Mouse (Mus musculus): ENCODE results near the gene Runx2. TPM values are rescaled to one million over a fixed set of nuclear protein-coding genes. Genes with fewer than 3 reads are reported as not detected.

Runx2 gene
- polyA plus RNA-seq, 1 experiment from 2014 or later: 0.52 TPM

DNA sequence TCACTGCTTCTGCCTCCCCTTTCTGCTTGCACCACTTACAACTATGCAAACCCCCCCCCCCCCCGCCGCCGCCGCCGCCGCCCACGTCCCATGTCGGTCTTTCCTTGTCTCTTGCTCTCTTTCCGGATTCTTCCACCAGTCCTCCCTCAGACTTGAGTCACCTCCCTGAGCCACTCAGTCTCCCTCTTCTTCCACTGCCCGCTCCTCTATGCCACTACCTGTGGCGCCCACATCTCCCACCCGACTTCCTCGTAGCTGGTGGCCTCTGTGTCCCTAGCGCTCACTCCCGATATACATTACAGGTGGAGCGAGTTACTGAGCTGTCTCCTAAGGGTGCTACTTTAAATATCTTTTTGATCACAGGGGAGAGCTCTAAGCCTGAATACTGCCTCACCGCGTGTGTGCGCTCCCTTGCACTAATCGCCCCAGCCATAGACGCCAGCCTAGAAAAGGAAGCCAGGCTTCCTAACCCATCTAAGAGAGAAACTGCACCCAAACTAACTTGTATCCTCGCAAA, 76.4 kb downstream of the Runx2 start:
- no peaks in the 10 kb centered on the region for H3K36me3 ChIP-seq (replicated peaks; ENCODE audit: control insufficient read depth, insufficient read depth)
- WGBS: 2% methylated on average over 15 of the region's 22 CpGs
- no peak overlapping the region for H3K27ac ChIP-seq
- H3K27me3 ChIP-seq (ENCODE audit: control insufficient read depth, insufficient read depth, low read length): peaks cover 74% of the 10 kb centered on the region
- H3K4me3 ChIP-seq (replicated peaks; ENCODE audit: low read length): no peak overlapping the region; the same call in 1 of the 2 replicates
- no peaks in the 10 kb centered on the region for H3K9me3 ChIP-seq (ENCODE audit: control insufficient read depth, low read length)
- ATAC-seq (ENCODE audit: low FRiP score) (no peak), DNase-seq (ENCODE audit: low spot score) (no peak)
- peaks cover 14% of the 10 kb centered on the region; the same call in 1 of the 2 replicates for H3K4me1 ChIP-seq (replicated peaks; ENCODE audit: control insufficient read depth, insufficient read depth, low read length)
- H3K4me2 ChIP-seq (replicated peaks): no peak overlapping the region; the same call in 1 of the 2 replicates
- no peak overlapping the region for H3K9ac ChIP-seq

DNA sequence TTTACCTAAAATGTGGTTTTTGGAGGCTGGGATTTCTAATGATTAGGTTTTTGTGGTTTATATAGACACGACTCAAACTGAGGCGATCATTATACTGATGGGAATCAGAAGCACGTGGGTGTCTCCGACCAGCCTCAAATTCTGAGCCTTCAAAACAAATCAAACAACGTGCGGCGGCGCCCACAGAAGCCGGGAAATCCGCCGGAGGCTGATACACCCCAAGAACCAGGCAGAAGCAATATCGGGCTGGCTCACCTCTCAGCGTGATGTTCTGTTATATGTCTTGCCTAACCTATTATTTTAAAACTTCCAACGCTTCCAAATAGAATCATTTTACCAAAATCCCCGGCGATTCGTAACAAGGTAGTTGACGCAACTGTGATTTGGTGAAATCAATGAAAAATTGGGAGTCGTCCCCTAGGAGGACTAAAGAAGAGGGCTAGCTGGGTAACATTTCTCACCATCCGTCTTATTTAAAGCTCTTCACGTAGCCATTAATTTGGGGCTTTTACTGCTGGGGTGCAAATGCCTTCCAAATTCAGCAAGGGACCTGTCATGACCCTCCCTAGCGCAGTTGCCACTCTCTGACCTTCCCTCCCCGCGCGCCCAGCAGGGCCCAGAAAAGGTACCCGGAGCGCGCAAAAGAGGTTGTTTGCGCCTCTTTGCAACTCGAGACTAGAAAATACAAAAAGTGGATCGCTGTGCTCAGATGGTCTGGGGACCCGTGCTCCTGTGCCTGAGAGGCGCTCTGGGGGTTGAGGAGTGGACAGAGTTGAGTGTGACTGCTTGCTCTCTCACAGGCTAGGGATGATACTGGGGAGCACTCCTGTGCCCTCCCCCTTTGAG, 77.1 kb downstream of the Runx2 start:
- Histone ChIP-seq H3K4me3 (replicated peaks; ENCODE audit: low read length) (no peak overlapping the region; the same call in 1 of the 2 replicates), H3K36me3 (replicated peaks; ENCODE audit: control insufficient read depth, insufficient read depth) (no peaks in the 10 kb centered on the region), H3K4me2 (replicated peaks) (peak overlapping the region; percentile 97; the same call in 1 of the 2 replicates), H3K27me3 (ENCODE audit: control insufficient read depth, insufficient read depth, low read length) (peaks cover 80% of the 10 kb centered on the region), H3K9me3 (ENCODE audit: control insufficient read depth, low read length) (no peaks in the 10 kb centered on the region), H3K27ac (no peak overlapping the region), H3K4me1 (replicated peaks; ENCODE audit: control insufficient read depth, insufficient read depth, low read length) (peaks cover 14% of the 10 kb centered on the region; the same call in 1 of the 2 replicates), H3K9ac (no peak overlapping the region)
- DNase-seq (ENCODE audit: low spot score) (no peak), ATAC-seq (ENCODE audit: low FRiP score) (no peak)
- WGBS: under 1% methylated on average over 33 of the region's 33 CpGs

DNA sequence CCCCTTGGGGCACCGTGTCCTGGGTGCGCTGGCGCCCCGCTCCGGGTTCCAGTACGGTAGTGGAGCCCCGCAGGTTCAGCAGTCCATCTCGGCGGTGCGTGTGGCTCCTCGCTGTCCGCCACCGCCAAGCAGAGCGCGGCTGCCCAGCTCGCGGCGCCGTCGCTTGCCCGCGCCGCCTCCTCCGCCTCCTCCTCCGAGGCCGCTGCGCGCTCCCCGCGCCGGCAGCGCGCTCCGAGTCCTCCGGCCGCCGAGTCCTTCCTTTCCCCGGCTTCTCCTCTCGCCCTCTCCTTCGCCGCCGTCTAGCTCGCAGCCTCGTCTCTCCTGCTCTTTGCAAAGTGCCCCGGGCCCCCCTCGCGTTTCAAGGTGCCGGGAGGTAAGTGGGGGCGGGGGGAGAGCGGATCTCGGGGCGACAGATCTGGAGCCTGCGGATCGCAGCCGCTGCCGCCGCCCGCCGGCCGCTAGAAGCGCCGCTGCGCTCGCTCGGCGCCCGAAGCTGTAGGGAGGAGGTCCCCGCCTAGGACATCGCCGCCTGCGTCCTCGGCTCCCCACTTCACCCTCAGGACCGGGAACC, 78.5 kb downstream of the Runx2 start:
- Histone ChIP-seq H3K27ac (no peak overlapping the region), H3K4me3 (replicated peaks; ENCODE audit: low read length) (peak overlapping the region; percentile 65), H3K9me3 (ENCODE audit: control insufficient read depth, low read length) (no peaks in the 10 kb centered on the region), H3K27me3 (ENCODE audit: control insufficient read depth, insufficient read depth, low read length) (peaks cover 89% of the 10 kb centered on the region), H3K4me1 (replicated peaks; ENCODE audit: control insufficient read depth, insufficient read depth, low read length) (peaks cover 14% of the 10 kb centered on the region; the same call in 1 of the 2 replicates), H3K36me3 (replicated peaks; ENCODE audit: control insufficient read depth, insufficient read depth) (no peaks in the 10 kb centered on the region), H3K9ac (peak overlapping the region; percentile 59), H3K4me2 (replicated peaks) (peak overlapping the region; percentile 97)
- ATAC-seq (ENCODE audit: low FRiP score): peak; percentile 86
- peak; percentile 69 for DNase-seq (ENCODE audit: low spot score)
- under 1% methylated on average over 62 of the region's 73 CpGs for WGBS

DNA sequence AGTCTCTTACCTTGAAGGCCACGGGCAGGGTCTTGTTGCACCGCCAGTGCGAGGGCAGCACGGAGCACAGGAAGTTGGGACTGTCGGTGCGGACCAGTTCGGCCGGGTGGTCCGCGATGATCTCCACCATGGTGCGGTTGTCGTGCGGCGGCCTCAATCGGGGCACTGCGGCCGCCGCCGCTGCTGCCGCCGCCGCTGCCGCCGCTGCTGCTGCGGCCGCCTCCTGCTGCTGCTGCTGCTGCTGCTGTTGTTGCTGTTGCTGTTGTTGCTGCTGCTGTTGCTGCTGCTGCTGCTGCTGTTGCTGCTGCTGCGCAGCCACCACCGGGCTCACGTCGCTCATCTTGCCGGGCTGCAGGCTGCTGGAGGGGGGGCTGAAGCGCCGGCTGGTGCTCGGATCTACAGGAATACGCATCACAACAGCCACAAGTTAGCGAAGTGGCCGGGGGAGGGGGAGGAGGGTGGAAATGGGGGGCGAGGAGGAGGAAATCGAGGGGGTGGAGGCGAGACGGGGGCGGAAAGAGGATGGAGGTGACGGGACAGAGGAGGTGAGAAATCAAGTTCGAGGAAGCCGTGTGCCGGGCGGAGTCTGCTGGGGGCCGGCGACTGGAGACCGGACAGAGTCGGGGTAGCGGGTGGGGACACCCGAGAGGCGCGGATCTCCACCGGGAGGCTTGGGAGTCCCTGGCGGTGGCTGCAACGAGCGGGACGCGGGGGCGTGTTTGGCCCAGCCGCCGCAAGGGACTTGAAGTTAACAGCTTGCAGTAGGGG, 79.2 kb downstream of the Runx2 start:
- Histone ChIP-seq H3K9me3 (ENCODE audit: control insufficient read depth, low read length) (no peaks in the 10 kb centered on the region), H3K36me3 (replicated peaks; ENCODE audit: control insufficient read depth, insufficient read depth) (no peaks in the 10 kb centered on the region), H3K4me1 (replicated peaks; ENCODE audit: control insufficient read depth, insufficient read depth, low read length) (peaks cover 14% of the 10 kb centered on the region; the same call in 1 of the 2 replicates), H3K4me2 (replicated peaks) (peak overlapping the region; percentile 97), H3K4me3 (replicated peaks; ENCODE audit: low read length) (peak overlapping the region; percentile 65), H3K9ac (peak overlapping the region; percentile 59), H3K27me3 (ENCODE audit: control insufficient read depth, insufficient read depth, low read length) (peaks cover 89% of the 10 kb centered on the region), H3K27ac (no peak overlapping the region)
- no peak for DNase-seq (ENCODE audit: low spot score)
- under 1% methylated on average over 53 of the region's 64 CpGs for WGBS
- ATAC-seq (ENCODE audit: low FRiP score): peak; percentile 46

DNA sequence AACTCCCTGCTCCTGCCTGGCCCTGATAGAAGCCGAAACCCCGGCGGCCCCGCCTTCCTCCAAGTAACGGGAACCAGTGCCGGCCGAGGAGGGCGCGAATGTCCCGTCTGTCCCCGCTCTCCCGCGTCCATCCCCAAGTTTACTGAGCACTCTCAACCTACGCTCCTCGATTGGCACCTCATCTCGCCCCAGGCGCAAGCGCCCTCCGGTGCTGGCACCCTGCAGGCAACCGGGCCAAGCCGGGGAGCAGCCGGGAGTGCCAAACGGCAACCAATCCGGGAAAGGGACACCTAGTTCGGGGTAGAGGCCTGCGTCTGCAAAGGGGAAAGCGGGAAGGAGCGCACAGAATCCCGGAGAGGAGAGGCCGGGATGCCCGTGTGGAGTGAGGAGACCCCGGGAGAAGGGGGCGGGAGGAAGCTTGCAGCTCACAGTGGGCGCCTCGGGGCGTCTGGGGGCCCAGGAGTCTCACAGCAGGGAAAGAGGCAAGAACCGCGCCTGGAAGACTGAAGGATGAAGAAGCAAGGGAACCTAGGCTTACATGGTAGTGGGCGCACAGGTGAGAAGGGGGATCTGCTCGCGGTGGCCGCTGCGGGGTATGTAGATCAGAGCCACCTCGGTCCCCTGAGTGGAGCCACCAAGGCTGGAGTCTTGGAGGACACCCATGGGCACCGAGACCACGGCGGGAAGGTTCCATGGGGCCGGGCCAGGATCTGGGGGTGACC, 79.9 kb downstream of the Runx2 start:
- H3K4me3 ChIP-seq (replicated peaks; ENCODE audit: low read length): peak overlapping the region; percentile 65
- peak overlapping the region; percentile 97 for H3K4me2 ChIP-seq (replicated peaks)
- no peaks in the 10 kb centered on the region for H3K9me3 ChIP-seq (ENCODE audit: control insufficient read depth, low read length)
- peaks cover 87% of the 10 kb centered on the region for H3K27me3 ChIP-seq (ENCODE audit: control insufficient read depth, insufficient read depth, low read length)
- H3K4me1 ChIP-seq (replicated peaks; ENCODE audit: control insufficient read depth, insufficient read depth, low read length): peaks cover 14% of the 10 kb centered on the region; the same call in 1 of the 2 replicates
- peak overlapping the region; percentile 59; the same call in 1 of the 2 replicates for H3K9ac ChIP-seq
- DNase-seq (ENCODE audit: low spot score) (no peak), ATAC-seq (ENCODE audit: low FRiP score) (peak; percentile 49; the same call in 1 of the 2 replicates)
- H3K27ac ChIP-seq: no peak overlapping the region
- under 1% methylated on average over 48 of the region's 48 CpGs for WGBS
- no peaks in the 10 kb centered on the region for H3K36me3 ChIP-seq (replicated peaks; ENCODE audit: control insufficient read depth, insufficient read depth)

DNA sequence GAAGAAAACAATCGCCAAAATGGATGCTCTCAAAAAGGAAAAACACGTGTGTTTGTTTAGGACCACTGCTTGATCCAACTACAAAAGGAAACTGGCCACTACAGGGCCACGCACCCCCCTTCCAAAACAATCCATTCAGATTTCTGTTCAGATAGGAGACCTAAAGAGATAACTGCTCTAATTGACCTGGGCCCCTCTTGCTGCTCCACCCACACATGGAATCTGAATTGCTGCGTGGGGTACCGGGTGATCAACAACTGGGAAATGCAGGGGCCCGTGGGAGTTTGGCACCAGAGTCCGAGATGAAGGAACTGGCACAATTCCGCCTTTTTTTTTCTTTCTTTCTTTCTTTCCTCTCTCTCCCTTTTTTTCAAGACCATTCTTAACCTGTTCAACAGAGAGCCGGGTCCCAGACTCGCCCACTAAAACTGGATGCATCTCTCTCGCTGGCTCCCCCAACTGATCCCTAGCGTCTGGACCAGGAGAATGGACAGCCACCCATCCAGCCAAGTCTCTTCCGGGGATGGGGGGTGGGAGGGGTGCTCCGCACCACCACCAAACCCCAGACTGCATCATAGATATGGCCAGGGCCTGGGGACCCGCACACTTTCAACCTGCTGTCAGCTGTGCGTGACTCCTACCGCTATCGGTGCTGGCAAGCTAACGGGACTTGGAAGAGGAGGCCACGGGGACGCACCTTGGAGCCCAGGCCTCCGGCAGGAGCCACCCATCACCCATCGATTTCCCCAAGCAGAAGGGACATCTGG, 80.9 kb downstream of the Runx2 start:
- peaks cover 14% of the 10 kb centered on the region; the same call in 1 of the 2 replicates for H3K4me1 ChIP-seq (replicated peaks; ENCODE audit: control insufficient read depth, insufficient read depth, low read length)
- H3K36me3 ChIP-seq (replicated peaks; ENCODE audit: control insufficient read depth, insufficient read depth): no peaks in the 10 kb centered on the region
- no peak for ATAC-seq (ENCODE audit: low FRiP score)
- peak overlapping the region; percentile 97 for H3K4me2 ChIP-seq (replicated peaks)
- H3K27ac ChIP-seq: no peak overlapping the region
- DNase-seq (ENCODE audit: low spot score): no peak
- 1% methylated on average over 23 of the region's 23 CpGs for WGBS
- H3K9ac ChIP-seq: no peak overlapping the region
- H3K4me3 ChIP-seq (replicated peaks; ENCODE audit: low read length): peak overlapping the region; percentile 65
- peaks cover 78% of the 10 kb centered on the region for H3K27me3 ChIP-seq (ENCODE audit: control insufficient read depth, insufficient read depth, low read length)
- no peaks in the 10 kb centered on the region for H3K9me3 ChIP-seq (ENCODE audit: control insufficient read depth, low read length)

DNA sequence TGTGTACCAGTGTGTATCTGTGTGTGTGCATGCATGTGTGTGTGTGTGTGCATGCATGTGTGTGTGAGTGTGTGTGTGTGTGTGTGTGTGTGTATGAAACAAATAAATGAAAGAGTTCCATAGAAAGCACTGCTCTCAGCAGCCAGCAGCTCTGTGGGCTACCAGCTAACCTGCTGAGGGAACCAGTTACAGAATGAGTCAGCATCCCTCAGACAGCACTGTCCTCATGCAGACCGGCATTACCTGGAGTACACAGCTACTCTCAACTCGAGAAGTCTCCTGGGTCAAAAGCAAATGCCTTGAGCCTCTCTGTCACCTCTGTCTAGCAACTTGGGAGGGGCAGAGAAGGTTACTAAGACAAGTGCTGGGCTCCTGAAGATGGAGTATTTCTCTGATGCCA, 86.1 kb downstream of the Runx2 start:
- ATAC-seq (ENCODE audit: low FRiP score): no peak
- H3K27ac ChIP-seq: no peak overlapping the region
- no peaks in the 10 kb centered on the region for H3K4me1 ChIP-seq (replicated peaks; ENCODE audit: control insufficient read depth, insufficient read depth, low read length)
- H3K36me3 ChIP-seq (replicated peaks; ENCODE audit: control insufficient read depth, insufficient read depth): no peaks in the 10 kb centered on the region
- H3K9me3 ChIP-seq (ENCODE audit: control insufficient read depth, low read length): no peaks in the 10 kb centered on the region
- H3K4me2 ChIP-seq (replicated peaks): no peak overlapping the region
- peaks cover 28% of the 10 kb centered on the region for H3K27me3 ChIP-seq (ENCODE audit: control insufficient read depth, insufficient read depth, low read length)
- 38% methylated on average over 2 of the region's 2 CpGs for WGBS
- no peak overlapping the region for H3K4me3 ChIP-seq (replicated peaks; ENCODE audit: low read length)
- H3K9ac ChIP-seq: no peak overlapping the region
- no peak for DNase-seq (ENCODE audit: low spot score)

DNA sequence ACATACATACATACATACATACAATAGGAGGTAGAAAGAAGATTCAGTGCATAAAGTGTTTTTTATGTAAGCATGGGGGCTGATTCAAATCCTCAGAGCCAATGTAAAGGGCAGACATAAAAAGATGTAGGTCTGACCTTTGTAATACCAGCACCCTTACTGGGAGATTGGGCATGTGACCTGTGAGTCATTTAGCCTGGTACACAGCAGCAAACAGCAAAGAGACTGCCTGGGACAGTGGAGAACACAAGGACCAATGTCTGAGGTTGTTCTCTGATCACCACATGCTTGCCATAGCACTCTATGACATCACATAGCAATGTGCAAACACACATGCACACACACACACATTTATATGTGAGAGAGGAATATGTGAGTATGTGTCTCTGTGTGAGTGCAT, 86.9 kb downstream of the Runx2 start:
- no peak overlapping the region for H3K27ac ChIP-seq
- no peak overlapping the region for H3K4me3 ChIP-seq (replicated peaks; ENCODE audit: low read length)
- ATAC-seq (ENCODE audit: low FRiP score): no peak
- H3K9ac ChIP-seq: no peak overlapping the region
- H3K4me2 ChIP-seq (replicated peaks): no peak overlapping the region
- H3K4me1 ChIP-seq (replicated peaks; ENCODE audit: control insufficient read depth, insufficient read depth, low read length): no peaks in the 10 kb centered on the region
- peaks cover 20% of the 10 kb centered on the region for H3K27me3 ChIP-seq (ENCODE audit: control insufficient read depth, insufficient read depth, low read length)
- H3K9me3 ChIP-seq (ENCODE audit: control insufficient read depth, low read length): no peaks in the 10 kb centered on the region
- no peaks in the 10 kb centered on the region for H3K36me3 ChIP-seq (replicated peaks; ENCODE audit: control insufficient read depth, insufficient read depth)
- DNase-seq (ENCODE audit: low spot score): no peak
